Mouse (Mus musculus): ENCODE data around the gene Hist2h3c1.
"Not testable (repeated sequence)": the region's sequence is repeated elsewhere in the genome, so short reads cannot be mapped to it uniquely, and the experiment has no call there.

The Hist2h3c1 gene

GRCm38 (mm10) chr3:96246427-96246856 is at the start of gene Hist2h3c1:
Gene Hist2h3c1, plus strand, starts transcription at chr3:96246685.
- not testable (repeated sequence) for DNase-seq (ENCODE audit: low read depth)

- peak; percentile 90 for DNase-seq (ENCODE audit: low read depth)
Observed at GRCm38 (mm10) chr3:96197129-96197749, 49.2 kb upstream of the Hist2h3c1 start.

DNA sequence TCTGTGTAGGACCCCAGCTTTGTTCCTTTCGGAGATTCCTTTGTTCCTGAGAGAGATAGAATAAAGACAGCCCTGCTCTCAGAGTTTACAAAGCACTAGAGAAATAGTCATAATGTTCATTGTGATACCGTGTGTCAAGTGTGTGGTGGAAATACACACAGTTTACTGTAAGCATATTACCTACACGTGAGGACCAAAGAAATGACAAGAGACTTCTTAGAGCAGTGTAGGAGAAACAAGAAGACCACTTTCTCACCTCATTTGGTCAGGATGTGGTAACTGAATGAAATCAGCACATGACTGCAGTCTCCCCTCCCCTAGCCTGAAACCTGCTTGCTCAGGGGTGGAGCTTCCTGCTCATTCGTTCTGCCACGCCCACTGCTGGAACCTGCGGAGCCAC is 48.3 kb upstream of the Hist2h3c1 start:
- peak; percentile 91 for DNase-seq (ENCODE audit: low read depth)

DNA sequence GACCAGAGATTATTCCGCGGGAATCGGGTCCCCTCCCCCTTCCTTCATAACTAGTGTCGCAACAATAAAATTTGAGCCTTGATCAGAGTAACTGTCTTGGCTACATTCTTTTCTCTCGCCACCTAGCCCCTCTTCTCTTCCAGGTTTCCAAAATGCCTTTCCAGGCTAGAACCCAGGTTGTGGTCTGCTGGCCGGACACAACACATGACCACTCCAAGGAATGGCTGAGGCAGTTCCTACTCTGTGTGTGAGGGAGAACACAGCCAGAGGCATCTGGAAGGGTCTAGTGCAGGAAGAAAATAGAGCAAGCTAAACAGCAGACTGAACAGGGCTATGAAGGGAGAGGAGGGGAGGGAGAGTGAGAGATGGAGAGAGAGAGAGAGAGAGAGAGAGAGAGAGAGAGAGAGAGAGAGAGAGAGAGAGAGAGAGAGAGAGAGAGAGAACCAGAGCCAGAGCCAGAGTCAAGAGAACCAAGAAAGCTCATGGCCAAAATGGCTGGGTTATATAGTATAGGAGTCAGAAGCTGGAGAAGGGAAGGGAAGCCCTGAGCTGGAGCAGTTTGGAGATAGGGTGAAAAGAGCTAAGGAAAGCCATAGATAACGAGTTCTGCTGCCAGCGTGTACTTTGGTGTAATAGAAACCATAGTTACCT is 47.8 kb upstream of the Hist2h3c1 start:
- DNase-seq (ENCODE audit: low read depth) = not testable (repeated sequence)

- DNase-seq (ENCODE audit: low read depth) = no peak
Observed at GRCm38 (mm10) chr3:96199731-96200130, 46.8 kb upstream of the Hist2h3c1 start.

DNA sequence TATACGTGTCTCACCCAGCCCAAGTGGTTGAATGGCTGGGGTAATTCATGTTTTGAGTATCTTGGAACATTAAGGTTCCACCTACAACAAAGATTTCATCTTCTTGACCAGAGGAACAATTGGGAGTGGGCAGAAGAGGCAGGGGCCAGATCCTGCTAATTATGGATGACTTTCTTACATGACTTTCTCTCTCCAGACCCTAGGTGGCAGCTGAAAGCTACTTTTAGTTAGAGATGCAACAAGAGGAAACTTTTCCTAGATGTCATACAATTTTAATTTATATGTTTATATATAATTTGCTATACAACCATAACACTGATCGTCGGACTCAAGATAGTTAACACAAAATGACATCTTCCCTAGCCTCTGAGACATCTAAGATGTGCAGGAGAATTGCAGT is 38.7 kb upstream of the Hist2h3c1 start:
- DNase-seq (ENCODE audit: low read depth) = peak; percentile 21

DNA sequence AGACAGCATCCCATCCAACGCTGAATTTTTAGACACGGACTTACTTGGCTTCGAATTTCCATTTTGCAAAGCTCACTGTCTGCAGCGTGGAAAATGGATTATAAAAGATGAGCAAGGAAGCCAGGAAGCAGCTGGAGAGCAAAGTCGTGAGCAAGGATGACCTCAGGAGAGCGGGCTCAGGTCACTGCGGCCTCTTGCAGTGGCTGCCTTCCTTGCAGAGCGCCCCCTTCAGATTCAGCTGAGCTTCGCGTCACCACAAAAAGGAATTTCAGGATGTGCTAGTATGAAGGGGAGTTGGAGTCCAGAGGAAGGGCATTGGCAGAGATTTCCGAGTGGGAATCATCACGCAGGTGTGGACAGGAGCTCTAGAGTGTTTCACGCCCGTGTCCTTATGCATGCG is 37.2 kb upstream of the Hist2h3c1 start:
- DNase-seq (ENCODE audit: low read depth) = no peak

DNA sequence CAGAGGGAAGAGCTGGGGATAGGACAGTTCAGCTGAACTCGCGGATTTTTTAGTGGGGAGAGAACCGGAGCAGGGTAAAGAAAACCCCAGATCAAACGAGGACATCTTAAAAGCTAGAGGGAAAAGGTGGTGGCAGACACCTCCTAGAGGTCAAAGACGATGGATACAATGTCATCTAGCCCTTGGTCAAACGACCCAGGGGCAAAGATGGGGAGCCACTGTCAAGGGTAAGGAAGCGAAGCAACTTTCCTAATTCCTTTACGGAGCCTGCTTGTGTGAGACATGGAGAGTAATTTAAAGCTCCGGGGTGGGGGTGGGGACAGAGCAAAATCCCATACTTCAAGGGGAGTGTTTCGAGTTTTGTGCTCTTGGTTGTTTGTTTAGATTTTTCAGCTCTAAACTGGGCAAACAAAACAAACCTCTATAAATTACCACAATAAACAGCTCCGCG is 27.3 kb upstream of the Hist2h3c1 start:
- DNase-seq (ENCODE audit: low read depth) = peak; percentile 78

- DNase-seq (ENCODE audit: low read depth) = peak; percentile 92
Observed at GRCm38 (mm10) chr3:96219661-96220130, 26.8 kb upstream of the Hist2h3c1 start, which contains the start of the genes Bola1 and Hist2h2ab. Gene Bola1, minus strand, starts transcription at chr3:96219709. Gene Hist2h2ab, plus strand, starts transcription at chr3:96219865.

DNA sequence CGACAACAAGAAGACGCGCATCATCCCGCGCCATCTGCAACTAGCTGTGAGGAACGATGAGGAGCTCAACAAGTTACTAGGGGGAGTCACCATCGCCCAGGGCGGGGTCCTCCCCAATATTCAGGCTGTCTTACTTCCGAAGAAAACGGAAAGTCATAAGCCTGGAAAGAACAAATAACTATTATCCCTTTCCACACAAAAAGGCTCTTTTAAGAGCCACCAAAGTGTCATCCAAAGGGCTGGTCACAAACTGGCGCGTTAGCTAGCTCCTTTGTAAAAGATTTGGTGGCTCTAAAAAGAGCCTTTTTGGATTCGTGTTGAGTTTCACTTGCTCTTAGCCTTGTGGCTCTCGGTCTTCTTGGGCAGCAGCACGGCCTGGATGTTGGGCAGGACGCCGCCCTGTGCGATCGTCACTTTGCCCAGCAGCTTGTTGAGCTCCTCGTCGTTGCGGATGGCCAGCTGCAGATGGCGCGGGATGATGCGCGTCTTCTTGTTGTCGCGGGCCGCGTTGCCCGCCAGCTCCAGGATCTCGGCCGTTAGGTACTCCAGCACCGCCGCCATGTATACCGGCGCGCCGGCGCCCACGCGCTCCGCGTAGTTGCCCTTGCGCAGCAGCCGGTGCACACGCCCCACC is 26.2 kb upstream of the Hist2h3c1 start:
- DNase-seq (ENCODE audit: low read depth) = peak; percentile 78

GRCm38 (mm10) chr3:96220765-96221639 is 25.5 kb upstream of the Hist2h3c1 start, which contains the start of the genes Hist2h2ac and Hist2h2be:
Gene Hist2h2ac, minus strand, starts transcription at chr3:96220880.
Gene Hist2h2be, plus strand, starts transcription at chr3:96221119.
- DNase-seq (ENCODE audit: low read depth) = peak; percentile 96

DNA sequence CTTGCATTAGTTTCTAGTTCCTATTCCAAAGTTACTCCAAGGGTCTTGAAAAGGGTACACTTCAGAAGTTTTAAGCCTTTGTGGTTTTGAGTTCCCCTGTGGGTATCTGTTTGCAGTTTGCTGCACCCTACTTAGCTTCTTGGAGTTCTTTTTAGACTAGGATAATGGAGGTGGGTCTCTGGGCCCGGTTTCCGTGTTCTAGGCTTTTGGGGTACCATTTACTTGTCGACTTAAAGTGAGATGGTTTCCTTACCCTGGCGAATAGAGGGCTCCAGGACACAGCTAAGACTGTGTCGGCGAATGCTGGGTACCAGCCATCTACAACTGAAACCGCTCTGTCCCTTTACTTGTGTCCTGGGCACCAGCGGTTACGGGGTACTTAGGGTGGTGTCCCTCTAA is 24.8 kb upstream of the Hist2h3c1 start:
- DNase-seq (ENCODE audit: low read depth) = no peak

DNA sequence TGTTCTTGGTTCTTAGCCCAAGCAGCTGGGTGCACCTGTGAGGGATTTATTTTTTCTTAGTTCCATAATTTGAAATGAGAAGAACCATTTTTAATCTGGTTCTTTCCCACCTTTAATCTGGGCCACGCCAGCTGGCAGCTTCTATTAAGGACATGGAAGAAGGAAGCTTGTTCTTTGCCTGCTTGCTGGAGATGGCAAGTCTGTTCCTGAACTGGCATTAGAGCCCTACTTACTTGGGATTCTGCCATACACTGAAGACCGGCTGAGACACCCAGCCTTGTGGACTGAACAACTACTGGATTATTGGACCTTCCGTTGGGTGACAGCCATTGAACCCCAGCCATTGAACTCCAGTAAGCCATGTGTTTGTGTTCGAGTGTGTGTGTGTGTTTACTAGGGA is 23.7 kb upstream of the Hist2h3c1 start:
- DNase-seq (ENCODE audit: low read depth) = no peak

- DNase-seq (ENCODE audit: low read depth) = no peak
Observed at GRCm38 (mm10) chr3:96225421-96225820, 21.1 kb upstream of the Hist2h3c1 start.

DNA sequence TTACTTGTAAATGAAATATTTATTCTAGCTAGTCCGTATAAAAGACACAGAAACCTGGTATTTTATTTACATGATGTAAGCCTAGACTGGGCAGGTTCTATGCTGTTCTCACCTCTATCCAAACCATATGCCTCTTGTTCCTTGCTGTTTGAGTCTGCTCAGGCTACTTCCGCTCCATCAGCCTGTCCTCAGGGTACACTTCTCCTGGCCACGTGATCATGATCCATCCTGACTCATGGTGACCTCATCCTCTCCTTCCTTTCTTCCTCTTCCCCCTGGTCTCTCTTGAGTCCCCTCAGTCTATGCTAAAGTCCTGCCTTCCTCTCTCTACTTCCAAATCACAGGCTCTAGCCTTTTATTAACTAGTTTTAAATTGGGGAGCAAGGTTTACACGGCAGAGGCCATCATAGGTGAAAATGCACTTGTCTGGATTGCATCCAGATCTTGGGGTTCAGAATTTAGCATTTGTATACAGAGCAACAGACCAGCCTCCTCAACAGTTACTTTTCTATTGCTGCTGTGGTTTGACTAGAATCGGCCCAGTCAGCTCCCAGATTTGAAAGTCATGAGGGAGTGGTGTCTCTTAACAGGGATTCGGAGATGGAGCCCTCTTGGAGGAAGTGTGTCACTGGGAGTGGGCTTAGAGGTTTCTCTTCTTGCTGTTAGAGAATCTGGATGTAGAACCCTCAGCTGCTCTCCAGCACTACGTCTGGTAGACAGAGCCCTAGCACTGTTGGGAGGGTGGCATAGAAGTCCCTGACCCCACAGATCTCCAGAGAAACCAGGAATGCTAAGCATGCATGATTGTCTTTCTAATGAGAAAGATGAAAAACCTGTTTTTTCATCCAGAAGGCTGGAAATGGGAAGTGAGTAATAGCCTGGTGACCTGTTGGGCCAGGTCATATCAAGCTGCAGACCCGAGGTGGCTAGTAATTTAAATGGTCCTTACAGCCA is 19.5 kb upstream of the Hist2h3c1 start:
- DNase-seq (ENCODE audit: low read depth) = no peak

GRCm38 (mm10) chr3:96228828-96229227 is 17.7 kb upstream of the Hist2h3c1 start:
- no peak for DNase-seq (ENCODE audit: low read depth)

DNA sequence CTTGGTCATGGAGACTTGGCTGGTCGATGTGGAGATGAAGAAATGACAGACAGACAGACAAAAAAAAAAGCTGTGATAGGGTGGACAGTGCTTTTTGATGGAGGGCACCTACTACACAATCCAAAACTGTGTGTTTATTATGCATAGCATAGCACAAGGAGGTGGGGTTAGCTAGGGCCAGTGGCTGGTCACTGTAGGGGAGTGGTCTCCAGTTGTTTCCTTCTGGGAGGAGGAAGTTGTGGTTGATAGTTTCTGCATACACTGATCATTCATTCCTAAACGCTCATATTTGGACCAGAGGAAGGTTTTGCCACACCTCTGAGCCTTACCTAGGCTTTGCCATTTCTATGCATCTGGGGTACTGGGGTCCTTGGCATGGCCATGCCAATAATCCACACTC is 16.1 kb upstream of the Hist2h3c1 start:
- no peak for DNase-seq (ENCODE audit: low read depth)

- DNase-seq (ENCODE audit: low read depth) = no peak
Observed at GRCm38 (mm10) chr3:96230910-96231757, 15.4 kb upstream of the Hist2h3c1 start.

DNA sequence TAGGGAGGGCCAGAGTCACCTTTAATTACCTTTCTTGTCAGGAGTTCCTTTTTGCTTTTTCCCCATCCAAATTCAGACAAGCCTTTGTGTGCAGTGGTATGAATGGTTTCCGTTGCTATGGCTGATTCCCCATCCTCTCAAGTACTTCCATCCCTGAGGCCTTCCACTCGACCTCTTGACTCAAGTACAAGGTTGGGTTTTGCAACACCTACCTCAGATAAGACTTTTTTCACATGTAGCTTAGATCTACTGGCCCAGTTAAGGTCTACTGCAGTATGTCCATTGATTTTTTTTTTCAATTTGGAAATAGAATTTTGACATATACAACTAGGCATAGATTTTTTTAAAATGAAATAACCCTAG is 14.7 kb upstream of the Hist2h3c1 start:
- no peak for DNase-seq (ENCODE audit: low read depth)

DNA sequence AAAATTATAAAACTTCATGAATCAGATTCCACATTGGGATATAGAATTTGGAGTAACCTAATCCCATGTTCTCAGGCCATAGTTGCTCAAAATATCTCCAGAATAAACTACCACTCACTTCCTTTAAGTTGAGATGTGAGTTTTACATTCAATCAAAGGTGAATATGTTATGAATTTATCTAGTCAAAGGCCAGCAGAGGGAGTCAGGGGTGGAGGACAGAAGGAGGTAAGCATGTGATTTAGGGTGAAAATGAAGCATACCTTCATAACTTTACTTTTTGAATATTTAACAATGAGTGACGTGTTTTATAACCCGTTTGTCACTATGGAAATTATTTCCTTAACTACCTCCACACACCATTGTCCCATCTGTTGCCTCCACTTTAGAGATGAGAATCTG is 11.6 kb upstream of the Hist2h3c1 start:
- DNase-seq (ENCODE audit: low read depth) = peak; percentile 61

Measured in naive thymus-derived CD4-positive, alpha-beta T cell, adult 2 months (primary cell).